Mouse (Mus musculus): ENCODE results near the gene Aff1. TPM values are rescaled to one million over a fixed set of nuclear protein-coding genes. Genes with fewer than 3 reads are reported as not detected.

Gene Aff1
- total and polyA plus RNA-seq, 2 experiments from 2014 or later = 2.6 to 4.0 TPM

- Histone ChIP-seq H3K4me1 (ENCODE audit: insufficient read depth, low read length) (no peaks in the 10 kb centered on the region), H3K9me3 (ENCODE audit: low read length) (no peaks in the 10 kb centered on the region), H3K27ac (no peak overlapping the region), H3K27me3 (ENCODE audit: insufficient read depth, low read length) (no peaks in the 10 kb centered on the region), H3K4me3 (ENCODE audit: low read length) (no peak overlapping the region), H3K36me3 (ENCODE audit: insufficient read depth, low read length) (no peaks in the 10 kb centered on the region), H3K4me2 (ENCODE audit: low read depth, low read length) (no peak overlapping the region), H3K9ac (replicated peaks; ENCODE audit: low read length) (no peak overlapping the region)
- DNase-seq (ENCODE audit: low spot score) (peak; percentile 42), ATAC-seq (no peak)
- TF ChIP-seq CTCF (IDR thresholded peaks at IDR 0.05; ENCODE audit: low read depth) = peak; percentile 57
- WGBS = 66% methylated on average over 5 of the region's 5 CpGs
Observed at GRCm38 (mm10) chr5:103658921-103659320, 33.3 kb upstream of the Aff1 start.

GRCm38 (mm10) chr5:103659571-103659970 is 32.6 kb upstream of the Aff1 start:
- no peaks in the 10 kb centered on the region for H3K4me1 ChIP-seq (ENCODE audit: insufficient read depth, low read length)
- no peaks in the 10 kb centered on the region for H3K9me3 ChIP-seq (ENCODE audit: low read length)
- H3K9ac ChIP-seq (replicated peaks; ENCODE audit: low read length) = no peak overlapping the region
- H3K36me3 ChIP-seq (ENCODE audit: insufficient read depth, low read length) = no peaks in the 10 kb centered on the region
- ATAC-seq = no peak
- no peak overlapping the region for H3K4me3 ChIP-seq (ENCODE audit: low read length)
- H3K4me2 ChIP-seq (ENCODE audit: low read depth, low read length) = no peak overlapping the region
- peak; percentile 90 for DNase-seq (ENCODE audit: low spot score)
- TF ChIP-seq CTCF (IDR thresholded peaks at IDR 0.05; ENCODE audit: low read depth) = peak; percentile 83
- 19% methylated on average over 3 of the region's 3 CpGs for WGBS
- H3K27me3 ChIP-seq (ENCODE audit: insufficient read depth, low read length) = no peaks in the 10 kb centered on the region
- H3K27ac ChIP-seq = no peak overlapping the region

GRCm38 (mm10) chr5:103664932-103665331 is 27.2 kb upstream of the Aff1 start:
- 67% methylated on average over 9 of the region's 9 CpGs for WGBS
- DNase-seq (ENCODE audit: low spot score) (no peak), ATAC-seq (no peak)
- Histone ChIP-seq H3K9ac (replicated peaks; ENCODE audit: low read length) (no peak overlapping the region), H3K4me3 (ENCODE audit: low read length) (no peak overlapping the region), H3K27me3 (ENCODE audit: insufficient read depth, low read length) (no peaks in the 10 kb centered on the region), H3K9me3 (ENCODE audit: low read length) (no peaks in the 10 kb centered on the region), H3K27ac (no peak overlapping the region), H3K4me2 (ENCODE audit: low read depth, low read length) (no peak overlapping the region), H3K36me3 (ENCODE audit: insufficient read depth, low read length) (no peaks in the 10 kb centered on the region), H3K4me1 (ENCODE audit: insufficient read depth, low read length) (no peaks in the 10 kb centered on the region)
- no peak for TF ChIP-seq CTCF (IDR thresholded peaks at IDR 0.05; ENCODE audit: low read depth)

- no peaks in the 10 kb centered on the region for H3K36me3 ChIP-seq (ENCODE audit: insufficient read depth, low read length)
- H3K4me3 ChIP-seq (ENCODE audit: low read length) = no peak overlapping the region
- TF ChIP-seq CTCF (IDR thresholded peaks at IDR 0.05; ENCODE audit: low read depth) = no peak
- 65% methylated on average over 2 of the region's 2 CpGs for WGBS
- H3K4me1 ChIP-seq (ENCODE audit: insufficient read depth, low read length) = no peaks in the 10 kb centered on the region
- no peak overlapping the region for H3K9ac ChIP-seq (replicated peaks; ENCODE audit: low read length)
- no peaks in the 10 kb centered on the region for H3K9me3 ChIP-seq (ENCODE audit: low read length)
- H3K27ac ChIP-seq = no peak overlapping the region
- no peak overlapping the region for H3K4me2 ChIP-seq (ENCODE audit: low read depth, low read length)
- DNase-seq (ENCODE audit: low spot score) (no peak), ATAC-seq (no peak)
- no peaks in the 10 kb centered on the region for H3K27me3 ChIP-seq (ENCODE audit: insufficient read depth, low read length)
Observed at GRCm38 (mm10) chr5:103665876-103666275, 26.3 kb upstream of the Aff1 start.

GRCm38 (mm10) chr5:103671858-103672257 is 20.3 kb upstream of the Aff1 start:
- no peak for TF ChIP-seq CTCF (IDR thresholded peaks at IDR 0.05; ENCODE audit: low read depth)
- Histone ChIP-seq H3K9ac (replicated peaks; ENCODE audit: low read length) (no peak overlapping the region), H3K27ac (no peak overlapping the region), H3K9me3 (ENCODE audit: low read length) (no peaks in the 10 kb centered on the region), H3K36me3 (ENCODE audit: insufficient read depth, low read length) (no peaks in the 10 kb centered on the region), H3K4me2 (ENCODE audit: low read depth, low read length) (no peak overlapping the region), H3K4me3 (ENCODE audit: low read length) (no peak overlapping the region), H3K4me1 (ENCODE audit: insufficient read depth, low read length) (no peaks in the 10 kb centered on the region), H3K27me3 (ENCODE audit: insufficient read depth, low read length) (no peaks in the 10 kb centered on the region)
- WGBS = 77% methylated on average over 3 of the region's 3 CpGs
- ATAC-seq = no peak
- DNase-seq (ENCODE audit: low spot score) = no peak

- WGBS = 81% methylated on average over 4 of the region's 4 CpGs
- Histone ChIP-seq H3K4me2 (ENCODE audit: low read depth, low read length) (no peak overlapping the region), H3K9ac (replicated peaks; ENCODE audit: low read length) (no peak overlapping the region), H3K9me3 (ENCODE audit: low read length) (no peaks in the 10 kb centered on the region), H3K27ac (no peak overlapping the region), H3K36me3 (ENCODE audit: insufficient read depth, low read length) (no peaks in the 10 kb centered on the region), H3K27me3 (ENCODE audit: insufficient read depth, low read length) (no peaks in the 10 kb centered on the region), H3K4me3 (ENCODE audit: low read length) (no peak overlapping the region), H3K4me1 (ENCODE audit: insufficient read depth, low read length) (no peaks in the 10 kb centered on the region)
- ATAC-seq (no peak), DNase-seq (ENCODE audit: low spot score) (no peak)
- TF ChIP-seq CTCF (IDR thresholded peaks at IDR 0.05; ENCODE audit: low read depth) = no peak
Observed at GRCm38 (mm10) chr5:103673611-103674010, 18.6 kb upstream of the Aff1 start.

- no peak overlapping the region for H3K9ac ChIP-seq (replicated peaks; ENCODE audit: low read length)
- DNase-seq (ENCODE audit: low spot score) (no peak), ATAC-seq (no peak)
- no peak overlapping the region for H3K4me3 ChIP-seq (ENCODE audit: low read length)
- H3K36me3 ChIP-seq (ENCODE audit: insufficient read depth, low read length) = no peaks in the 10 kb centered on the region
- no peaks in the 10 kb centered on the region for H3K9me3 ChIP-seq (ENCODE audit: low read length)
- no peak for TF ChIP-seq CTCF (IDR thresholded peaks at IDR 0.05; ENCODE audit: low read depth)
- WGBS = 46% methylated on average over 6 of the region's 6 CpGs
- no peak overlapping the region for H3K27ac ChIP-seq
- H3K27me3 ChIP-seq (ENCODE audit: insufficient read depth, low read length) = no peaks in the 10 kb centered on the region
- H3K4me1 ChIP-seq (ENCODE audit: insufficient read depth, low read length) = no peaks in the 10 kb centered on the region
- no peak overlapping the region for H3K4me2 ChIP-seq (ENCODE audit: low read depth, low read length)
Observed at GRCm38 (mm10) chr5:103674482-103674881, 17.7 kb upstream of the Aff1 start.
